Mouse (Mus musculus): Measurements from ENCODE around the gene Gm21969. TPM values are rescaled to one million over a fixed set of nuclear protein-coding genes. Genes with fewer than 3 reads are reported as not detected.

Gm21969 gene
- polyA plus RNA-seq, 1 experiment: 0.01 TPM

DNA sequence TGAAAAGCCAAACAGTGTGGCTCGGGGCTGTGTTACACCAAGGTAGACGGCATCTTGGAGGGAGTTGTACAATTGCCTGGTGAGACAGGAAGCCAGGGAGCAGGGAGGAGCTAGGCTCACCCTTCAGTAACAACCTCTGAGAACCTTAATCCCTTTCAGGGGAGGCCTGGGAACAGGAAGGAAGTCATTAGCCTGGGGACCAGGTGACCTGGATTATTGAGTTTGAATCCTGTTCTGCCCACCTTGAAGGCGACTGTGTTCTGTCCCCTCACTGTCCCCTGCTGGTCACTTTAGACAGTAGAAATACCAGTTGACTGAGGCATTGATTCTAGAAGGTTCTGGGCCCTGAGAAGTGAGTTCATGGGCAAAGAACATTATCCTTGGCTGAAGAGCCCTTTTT lies 8.9 kb upstream of the Gm21969 start:
- Histone ChIP-seq H3ac (ENCODE audit: control insufficient read depth, insufficient read length, low read depth) (no peak overlapping the region), H3K27me3 (ENCODE audit: control insufficient read depth, insufficient read depth, insufficient read length) (no peaks in the 10 kb centered on the region), H3K79me3 (ENCODE audit: low read depth) (peaks cover 75% of the 10 kb centered on the region), H3K79me2 (ENCODE audit: control insufficient read depth, insufficient read depth) (peaks cover 90% of the 10 kb centered on the region), H3K4me3 (ENCODE audit: insufficient read depth, poor library complexity, severe bottlenecking) (no peak overlapping the region), H3K36me3 (ENCODE audit: control insufficient read depth, insufficient read depth) (no peaks in the 10 kb centered on the region)
- TF ChIP-seq CTCF (IDR thresholded peaks at IDR 0.05; ENCODE audit: control insufficient read depth, insufficient read depth, insufficient read length): no peak
- TF ChIP-seq USF1 (IDR thresholded peaks at IDR 0.05; ENCODE audit: low read depth): no peak
- TF ChIP-seq FOSL1 (IDR thresholded peaks at IDR 0.05; ENCODE audit: insufficient read depth, low read length, poor library complexity, severe bottlenecking): no peak
- TF ChIP-seq MAX (IDR thresholded peaks at IDR 0.05): no peak
- TF ChIP-seq MYOD1 (IDR thresholded peaks at IDR 0.05; ENCODE audit: control insufficient read depth, insufficient read length, low read depth): no peak
- TF ChIP-seq CEBPB (IDR thresholded peaks at IDR 0.05; ENCODE audit: low read depth): no peak
- no peak for TF ChIP-seq MYOG (IDR thresholded peaks at IDR 0.05; ENCODE audit: control insufficient read depth, extremely low read depth, insufficient read length)

DNA sequence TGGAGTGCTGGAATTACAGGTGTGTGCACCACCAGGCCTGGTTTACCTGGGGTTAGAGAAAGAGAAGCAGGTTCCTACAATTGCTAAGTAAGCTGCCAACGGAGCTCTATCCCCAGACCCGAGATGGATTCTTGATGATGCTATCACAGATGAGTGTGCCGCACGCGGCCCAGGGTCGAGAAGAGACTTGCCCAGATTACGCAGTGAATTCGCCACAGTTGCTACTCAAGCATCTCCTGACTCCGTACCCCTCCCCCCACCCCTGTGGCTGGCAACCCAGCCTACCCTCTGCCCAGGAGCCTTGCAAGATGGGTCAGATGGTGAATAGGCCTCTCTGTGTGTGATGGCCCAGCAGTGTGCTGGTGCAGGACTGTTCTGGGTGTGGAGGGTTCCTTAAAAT lies 6.3 kb upstream of the Gm21969 start:
- TF ChIP-seq USF1 (IDR thresholded peaks at IDR 0.05; ENCODE audit: low read depth) (no peak), MYOD1 (IDR thresholded peaks at IDR 0.05; ENCODE audit: control insufficient read depth, insufficient read length, low read depth) (no peak), FOSL1 (IDR thresholded peaks at IDR 0.05; ENCODE audit: insufficient read depth, low read length, poor library complexity, severe bottlenecking) (no peak), CEBPB (IDR thresholded peaks at IDR 0.05; ENCODE audit: low read depth) (no peak), MAX (IDR thresholded peaks at IDR 0.05) (no peak), CTCF (IDR thresholded peaks at IDR 0.05; ENCODE audit: control insufficient read depth, insufficient read depth, insufficient read length) (no peak), MYOG (IDR thresholded peaks at IDR 0.05; ENCODE audit: control insufficient read depth, extremely low read depth, insufficient read length) (no peak)
- Histone ChIP-seq H3K79me2 (ENCODE audit: control insufficient read depth, insufficient read depth) (peaks cover 83% of the 10 kb centered on the region), H3ac (ENCODE audit: control insufficient read depth, insufficient read length, low read depth) (no peak overlapping the region), H3K36me3 (ENCODE audit: control insufficient read depth, insufficient read depth) (no peaks in the 10 kb centered on the region), H3K79me3 (ENCODE audit: low read depth) (peaks cover 63% of the 10 kb centered on the region), H3K27me3 (ENCODE audit: control insufficient read depth, insufficient read depth, insufficient read length) (no peaks in the 10 kb centered on the region), H3K4me3 (ENCODE audit: insufficient read depth, poor library complexity, severe bottlenecking) (no peak overlapping the region)

DNA sequence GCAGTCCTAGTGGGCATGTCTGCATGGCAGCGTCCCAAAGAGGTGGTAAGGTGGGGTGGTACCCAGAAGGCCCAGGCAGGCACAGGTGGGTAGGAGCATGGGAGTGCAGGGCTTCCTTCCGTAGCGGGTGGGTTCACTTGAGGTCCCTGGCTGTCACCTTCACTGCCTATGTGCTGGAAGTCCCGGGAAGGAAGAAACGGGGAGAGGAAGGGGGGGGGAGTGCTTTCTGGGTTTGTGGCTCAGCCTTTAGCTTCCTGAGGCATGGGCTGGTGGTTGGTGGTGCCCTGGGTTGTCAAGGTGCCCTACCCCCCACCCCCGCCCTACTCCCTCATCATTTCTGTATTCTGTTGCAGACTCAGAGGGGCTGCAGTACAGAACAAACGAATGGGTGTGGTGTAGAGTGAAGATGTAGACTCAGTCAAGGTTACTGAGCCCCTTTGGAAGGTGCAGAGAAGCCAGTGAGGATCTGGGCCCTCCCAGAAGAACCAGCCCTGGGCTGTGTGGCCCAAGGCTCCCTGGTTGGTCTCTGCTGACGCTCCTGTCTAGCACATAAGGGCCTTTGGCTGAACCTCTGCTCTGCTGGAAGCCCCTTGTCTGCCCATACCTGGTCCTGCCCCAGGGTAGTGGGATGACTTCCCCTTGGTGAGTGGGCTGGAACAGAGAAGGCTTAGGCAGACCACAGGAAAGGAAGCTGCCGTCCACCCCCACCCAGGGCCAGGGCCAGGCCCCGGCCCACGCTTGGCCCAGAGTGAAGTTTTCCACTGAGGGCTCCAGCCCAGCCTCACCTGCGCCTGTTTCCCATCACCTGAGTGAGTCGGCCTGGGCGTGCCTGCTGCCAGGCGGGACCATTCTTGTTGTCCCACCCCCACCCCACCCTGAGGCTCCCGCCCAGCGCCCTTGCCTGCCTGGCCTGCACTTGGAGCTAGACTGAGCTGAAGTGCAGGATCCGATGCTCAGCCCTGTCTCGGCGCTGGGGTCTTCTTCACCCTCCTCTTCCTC lies 5.4 kb upstream of the Gm21969 start:
- H3K4me3 ChIP-seq (ENCODE audit: insufficient read depth, poor library complexity, severe bottlenecking): no peak overlapping the region
- H3ac ChIP-seq (ENCODE audit: control insufficient read depth, insufficient read length, low read depth): peak overlapping the region; percentile 59
- no peaks in the 10 kb centered on the region for H3K36me3 ChIP-seq (ENCODE audit: control insufficient read depth, insufficient read depth)
- TF ChIP-seq FOSL1 (IDR thresholded peaks at IDR 0.05; ENCODE audit: insufficient read depth, low read length, poor library complexity, severe bottlenecking) (no peak), MYOD1 (IDR thresholded peaks at IDR 0.05; ENCODE audit: control insufficient read depth, insufficient read length, low read depth) (no peak)
- H3K27me3 ChIP-seq (ENCODE audit: control insufficient read depth, insufficient read depth, insufficient read length): no peaks in the 10 kb centered on the region
- peaks cover 60% of the 10 kb centered on the region for H3K79me3 ChIP-seq (ENCODE audit: low read depth)
- peaks cover 83% of the 10 kb centered on the region for H3K79me2 ChIP-seq (ENCODE audit: control insufficient read depth, insufficient read depth)

DNA sequence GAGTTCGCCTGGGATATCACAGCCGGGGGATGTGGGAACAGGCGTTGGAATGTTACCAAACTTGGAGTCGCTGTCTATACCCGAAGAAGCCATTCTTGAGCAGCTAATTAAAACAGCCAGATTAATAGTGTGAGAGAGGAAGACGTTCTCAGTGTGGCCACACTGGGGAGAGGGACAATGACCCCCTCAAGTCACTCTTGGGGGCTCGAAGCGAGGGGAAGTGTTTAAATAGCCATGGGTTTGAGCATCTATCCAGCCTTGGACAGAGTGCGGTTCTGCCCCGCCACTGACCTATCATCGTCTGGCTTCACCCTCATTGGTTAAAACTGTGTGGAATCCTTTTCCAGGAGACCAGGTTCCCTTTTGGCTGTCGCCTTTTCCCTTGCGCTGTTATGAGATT lies 4.6 kb upstream of the Gm21969 start:
- H3K4me3 ChIP-seq (ENCODE audit: insufficient read depth, poor library complexity, severe bottlenecking): no peak overlapping the region
- H3K36me3 ChIP-seq (ENCODE audit: control insufficient read depth, insufficient read depth): peaks cover 5% of the 10 kb centered on the region
- no peaks in the 10 kb centered on the region for H3K27me3 ChIP-seq (ENCODE audit: control insufficient read depth, insufficient read depth, insufficient read length)
- H3K79me2 ChIP-seq (ENCODE audit: control insufficient read depth, insufficient read depth): peaks cover 83% of the 10 kb centered on the region
- peaks cover 59% of the 10 kb centered on the region for H3K79me3 ChIP-seq (ENCODE audit: low read depth)
- TF ChIP-seq USF1 (IDR thresholded peaks at IDR 0.05; ENCODE audit: low read depth) (no peak), CEBPB (IDR thresholded peaks at IDR 0.05; ENCODE audit: low read depth) (no peak), FOSL1 (IDR thresholded peaks at IDR 0.05; ENCODE audit: insufficient read depth, low read length, poor library complexity, severe bottlenecking) (no peak), MAX (IDR thresholded peaks at IDR 0.05) (no peak), MYOD1 (IDR thresholded peaks at IDR 0.05; ENCODE audit: control insufficient read depth, insufficient read length, low read depth) (no peak), CTCF (IDR thresholded peaks at IDR 0.05; ENCODE audit: control insufficient read depth, insufficient read depth, insufficient read length) (no peak), MYOG (IDR thresholded peaks at IDR 0.05; ENCODE audit: control insufficient read depth, extremely low read depth, insufficient read length) (no peak)
- peak overlapping the region; percentile 56 for H3ac ChIP-seq (ENCODE audit: control insufficient read depth, insufficient read length, low read depth)

DNA sequence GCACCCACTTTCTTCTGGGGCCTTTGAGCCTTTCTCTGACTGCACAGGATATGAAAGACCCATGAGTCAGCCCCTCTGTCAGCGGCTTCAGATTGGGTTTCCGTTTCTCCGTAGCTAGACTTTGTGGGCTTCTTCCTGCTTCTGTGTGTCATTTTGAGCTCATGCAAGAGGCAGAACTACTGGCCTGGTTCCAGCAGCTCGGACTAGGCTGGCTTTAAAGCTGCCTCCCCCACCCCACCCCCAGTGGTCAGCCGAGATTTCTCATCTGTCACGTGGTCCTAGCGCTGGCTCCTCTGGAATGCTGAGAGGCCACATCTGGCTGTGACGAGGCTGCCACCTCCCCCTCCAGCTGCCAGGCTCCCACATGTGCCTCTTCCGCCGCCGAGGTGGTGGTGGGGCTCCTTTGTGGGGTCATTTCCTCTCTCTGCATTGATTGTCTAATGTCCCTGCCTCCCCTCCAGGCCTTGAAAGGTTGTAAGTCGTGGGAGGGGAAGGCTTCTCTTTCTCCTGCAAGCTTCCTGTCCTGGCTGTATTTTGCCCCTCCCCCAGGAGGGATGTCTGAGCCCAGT lies 4.0 kb upstream of the Gm21969 start:
- Histone ChIP-seq H3K79me2 (ENCODE audit: control insufficient read depth, insufficient read depth) (peaks cover 82% of the 10 kb centered on the region), H3K27me3 (ENCODE audit: control insufficient read depth, insufficient read depth, insufficient read length) (no peaks in the 10 kb centered on the region), H3ac (ENCODE audit: control insufficient read depth, insufficient read length, low read depth) (peak overlapping the region; percentile 14), H3K79me3 (ENCODE audit: low read depth) (peaks cover 53% of the 10 kb centered on the region), H3K4me3 (ENCODE audit: insufficient read depth, poor library complexity, severe bottlenecking) (no peak overlapping the region), H3K36me3 (ENCODE audit: control insufficient read depth, insufficient read depth) (peaks cover 8% of the 10 kb centered on the region)
- TF ChIP-seq MYOG (IDR thresholded peaks at IDR 0.05; ENCODE audit: control insufficient read depth, extremely low read depth, insufficient read length): no peak
- TF ChIP-seq USF1 (IDR thresholded peaks at IDR 0.05; ENCODE audit: low read depth): peak; percentile 92
- TF ChIP-seq CTCF (IDR thresholded peaks at IDR 0.05; ENCODE audit: control insufficient read depth, insufficient read depth, insufficient read length): no peak
- TF ChIP-seq CEBPB (IDR thresholded peaks at IDR 0.05; ENCODE audit: low read depth): peak; percentile 32
- peak; percentile 84 for TF ChIP-seq FOSL1 (IDR thresholded peaks at IDR 0.05; ENCODE audit: insufficient read depth, low read length, poor library complexity, severe bottlenecking)
- peak; percentile 75 for TF ChIP-seq MYOD1 (IDR thresholded peaks at IDR 0.05; ENCODE audit: control insufficient read depth, insufficient read length, low read depth)
- TF ChIP-seq MAX (IDR thresholded peaks at IDR 0.05): peak; percentile 95

All from C2C12 (cell line).